Mouse (Mus musculus): ENCODE measurements around the gene Dlx6. TPM values are rescaled to one million over a fixed set of nuclear protein-coding genes. Genes with fewer than 3 reads are reported as not detected.

Dlx6 gene
- not detected for total RNA-seq (2023)

GRCm38 (mm10) chr6:6863160-6863870 is at the start of gene Dlx6:
Gene Dlx6, plus strand, starts transcription at chr6:6863334.

GRCm38 (mm10) chr6:6881638-6882190 is 18.6 kb downstream of the Dlx6 start, which contains the start of gene Dlx5:
Gene Dlx5, minus strand, starts transcription at chr6:6882085.

Other genes starting within 250 kb of the Dlx6 start
- not detected for gene Dlx5, start 18.8 kb downstream of the Dlx6 start, total RNA-seq (2023)
- 2.8 TPM for gene Sdhaf3, start 92.7 kb downstream of the Dlx6 start, total RNA-seq (2023)